Mouse (Mus musculus): ENCODE data around the gene Tmem163.

Tmem163 gene

DNA sequence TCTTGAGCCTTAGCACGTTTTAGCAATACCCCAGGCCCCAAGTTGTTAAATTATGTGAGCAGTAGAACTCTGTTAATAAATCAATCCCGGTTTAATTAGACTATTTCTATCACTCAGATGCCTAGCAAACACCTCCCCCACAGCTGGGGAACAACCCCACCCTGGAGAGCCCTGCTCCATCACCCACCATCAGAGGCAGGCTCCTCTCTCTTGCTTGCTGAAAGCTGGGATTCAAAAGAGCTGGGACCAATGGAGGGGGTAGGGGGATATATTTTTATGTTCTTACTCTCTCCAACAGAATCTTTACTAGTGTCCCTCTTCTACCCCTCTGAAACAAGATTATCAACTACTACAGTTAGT, 122.9 kb downstream of the Tmem163 start:
- no peak for DNase-seq (ENCODE audit: low spot score)

- no peak for DNase-seq (ENCODE audit: low spot score)
These were observed 123.4 kb downstream of the Tmem163 start for GRCm38 (mm10) chr1:127555822-127556485.

DNA sequence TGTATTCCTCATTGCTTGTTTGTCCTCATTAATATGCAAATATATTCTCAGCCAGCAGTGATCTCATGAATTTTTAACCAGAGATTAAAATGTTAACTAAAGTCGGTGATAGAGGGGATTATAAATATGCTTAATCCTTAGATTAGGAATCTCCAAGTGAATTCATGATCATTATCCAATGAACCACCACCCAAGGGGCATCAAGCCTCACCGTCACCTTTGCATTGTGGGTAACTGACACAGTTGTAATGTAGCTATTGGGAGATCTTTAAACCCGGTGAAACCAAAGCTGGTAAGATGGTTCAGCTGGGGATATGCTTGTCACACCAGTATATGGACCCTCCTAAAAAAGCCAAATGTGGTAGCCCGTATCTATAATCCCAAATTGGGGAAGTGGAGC, 131.3 kb downstream of the Tmem163 start:
- DNase-seq (ENCODE audit: low spot score): no peak

DNA sequence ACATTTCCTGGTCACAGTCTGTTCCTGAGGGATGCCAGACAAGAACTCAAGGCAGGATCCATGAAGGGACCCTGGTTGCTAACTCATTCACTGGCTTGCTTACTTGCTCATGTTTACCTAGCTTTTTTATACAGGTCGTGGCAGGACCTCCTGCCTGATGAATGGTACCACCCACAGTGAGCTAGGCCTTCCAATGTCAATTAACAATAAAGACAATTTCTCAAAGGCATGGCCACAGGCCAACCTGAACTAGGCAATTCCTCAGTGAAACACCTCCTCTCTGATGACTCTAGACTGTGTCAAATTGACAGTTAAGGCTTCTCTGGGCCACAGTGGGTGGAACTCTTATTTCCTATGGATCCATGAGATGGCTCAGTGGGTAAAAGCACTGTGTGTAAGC, 136.6 kb downstream of the Tmem163 start:
- DNase-seq (ENCODE audit: low spot score): no peak

- no peak for DNase-seq (ENCODE audit: low spot score)
These were observed 137.4 kb downstream of the Tmem163 start for GRCm38 (mm10) chr1:127541931-127542330.

DNA sequence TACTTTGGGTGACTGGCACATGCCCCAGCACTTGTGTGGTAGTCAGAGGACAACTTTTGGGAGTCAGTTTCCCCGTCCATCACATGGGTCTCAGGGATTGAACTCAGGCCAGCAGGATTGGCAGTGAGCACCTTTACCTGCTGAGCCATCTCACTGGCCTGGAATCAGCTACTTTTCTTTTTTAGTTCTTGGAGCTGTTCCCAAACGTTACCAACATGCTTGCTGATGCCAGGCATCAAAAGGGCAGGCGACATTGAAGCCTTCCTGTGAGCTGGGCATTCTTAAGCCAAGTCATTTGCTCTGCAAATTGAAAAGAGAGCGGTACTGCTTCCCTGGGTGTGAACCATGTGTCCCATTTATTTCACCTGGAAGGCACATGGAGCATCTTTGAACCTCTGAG, 137.8 kb downstream of the Tmem163 start:
- no peak for DNase-seq (ENCODE audit: low spot score)

GRCm38 (mm10) chr1:127537204-127538038, 141.9 kb downstream of the Tmem163 start:
- DNase-seq (ENCODE audit: low spot score): no peak

DNA sequence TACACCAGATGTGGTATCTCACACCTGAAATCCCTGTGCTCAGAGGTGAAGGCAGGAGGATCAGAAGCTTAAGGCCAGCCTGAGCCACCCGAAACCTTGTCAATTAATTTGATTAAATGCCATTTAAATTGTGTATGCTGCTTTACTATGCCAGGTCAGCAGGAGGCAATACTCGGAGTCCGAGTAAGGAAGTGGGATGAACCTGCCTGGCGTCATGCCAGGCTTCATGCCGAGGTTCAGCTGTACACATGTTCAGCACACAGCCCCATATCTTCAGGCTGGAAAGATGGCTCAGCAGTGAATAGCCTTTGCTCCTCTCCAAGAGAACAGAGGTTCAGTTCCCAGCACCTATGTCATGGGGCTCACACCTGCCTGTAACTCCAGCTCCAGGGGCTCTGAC, 142.9 kb downstream of the Tmem163 start:
- DNase-seq (ENCODE audit: low spot score): no peak

GRCm38 (mm10) chr1:127531723-127532122, 147.6 kb downstream of the Tmem163 start:
- DNase-seq (ENCODE audit: low spot score): no peak

GRCm38 (mm10) chr1:127530849-127531580, 148.3 kb downstream of the Tmem163 start:
- DNase-seq (ENCODE audit: low spot score): no peak

DNA sequence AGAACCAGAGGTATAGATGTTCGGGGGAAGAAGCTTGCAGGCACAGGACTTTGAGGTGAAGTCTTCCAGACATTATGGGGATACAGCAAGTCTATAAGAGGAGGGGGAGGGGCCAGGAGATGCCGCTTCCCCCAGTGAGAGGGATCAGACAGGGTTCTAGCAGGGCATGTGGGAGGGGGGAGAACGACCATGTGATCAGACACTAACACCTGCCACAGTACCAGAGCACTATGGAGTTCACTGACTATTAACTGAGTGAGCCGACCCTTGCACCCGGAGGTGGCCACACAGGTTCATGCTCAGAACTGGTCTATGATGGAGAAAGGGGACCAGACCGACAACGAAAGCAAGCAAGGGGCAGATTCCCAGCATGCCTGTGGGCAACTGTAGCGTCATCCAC, 156.0 kb downstream of the Tmem163 start:
- DNase-seq (ENCODE audit: low spot score): no peak

DNA sequence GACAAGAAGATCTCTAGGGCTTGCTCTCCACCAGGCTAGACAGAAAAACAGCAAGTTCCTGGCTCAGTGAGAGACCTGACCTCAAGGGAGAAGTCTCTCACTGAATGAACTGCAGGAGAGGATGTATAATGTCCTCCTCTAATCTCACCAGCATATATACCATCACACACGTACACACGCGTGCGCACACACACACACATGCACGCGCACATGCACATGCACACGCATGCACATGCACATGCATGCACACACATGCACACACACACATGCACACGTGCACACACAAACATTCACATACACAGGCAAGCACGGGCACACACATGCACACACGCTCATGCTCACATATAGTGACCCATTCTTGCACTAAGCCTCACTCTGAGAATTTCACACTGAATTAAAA, 164.5 kb downstream of the Tmem163 start:
- no peak for DNase-seq (ENCODE audit: low spot score)

GRCm38 (mm10) chr1:127514479-127514878, 164.9 kb downstream of the Tmem163 start:
- no peak for DNase-seq (ENCODE audit: low spot score)

DNA sequence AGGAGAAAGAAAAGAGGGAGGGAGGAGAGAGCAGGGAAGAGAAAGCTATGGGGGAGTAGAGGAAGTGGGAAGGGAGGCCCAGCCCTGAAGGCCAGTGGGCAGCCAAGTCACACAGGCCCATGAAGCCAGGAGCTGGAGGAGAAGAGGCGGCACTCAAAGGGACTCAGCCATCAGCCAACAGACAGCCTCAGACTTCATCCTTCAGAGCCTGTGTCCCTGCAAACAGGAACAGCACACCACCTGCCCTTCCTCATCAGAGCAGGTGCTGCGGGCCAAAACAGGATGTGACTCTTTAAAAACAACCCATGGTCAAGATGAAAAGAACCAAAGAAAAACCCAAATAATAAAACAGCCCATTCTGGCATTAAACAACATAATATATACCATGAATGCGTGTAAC, 165.7 kb downstream of the Tmem163 start:
- no peak for DNase-seq (ENCODE audit: low spot score)

DNA sequence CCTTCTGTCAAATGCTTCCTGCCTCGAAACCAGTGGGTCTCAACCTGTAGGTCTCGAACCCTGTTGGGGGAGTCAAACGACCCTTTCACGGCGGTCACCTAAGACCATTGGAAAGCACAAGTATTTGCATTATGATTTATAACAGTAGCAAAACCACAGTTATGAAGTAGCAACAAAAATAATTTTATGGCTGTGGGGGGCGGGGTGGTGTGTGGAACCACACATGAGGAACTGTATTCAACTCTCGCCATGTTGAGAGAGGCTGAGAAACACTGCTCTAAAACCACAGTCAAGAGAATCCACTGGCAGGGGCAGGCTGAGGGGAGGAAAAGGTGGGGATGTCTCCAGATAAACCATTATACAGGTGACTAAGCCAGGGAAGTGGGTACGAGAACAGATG, 166.2 kb downstream of the Tmem163 start:
- no peak for DNase-seq (ENCODE audit: low spot score)

- no peak for DNase-seq (ENCODE audit: low spot score)
These were observed 166.6 kb downstream of the Tmem163 start for GRCm38 (mm10) chr1:127512709-127513108.

GRCm38 (mm10) chr1:127511362-127511761, 168.0 kb downstream of the Tmem163 start:
- no peak for DNase-seq (ENCODE audit: low spot score)

DNA sequence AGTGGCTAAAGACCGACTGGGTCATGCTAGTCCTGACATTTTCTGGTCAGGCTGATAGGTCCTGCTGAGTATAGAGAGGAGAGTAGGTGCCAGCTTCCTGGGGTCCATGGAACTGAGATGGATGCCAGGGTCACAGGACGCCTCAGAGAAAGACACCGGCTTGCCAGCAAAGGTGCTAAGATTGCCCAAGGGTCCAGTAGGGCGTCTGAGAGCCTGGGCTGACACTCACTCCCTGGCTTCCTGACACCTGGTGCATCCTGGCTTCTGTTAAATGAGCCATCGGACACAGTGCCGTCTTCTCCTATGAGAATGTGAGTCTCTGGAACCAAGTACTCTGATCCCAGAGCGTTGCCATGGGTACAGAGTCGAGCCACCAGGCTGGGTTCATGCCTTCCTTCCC, 170.4 kb downstream of the Tmem163 start:
- no peak for DNase-seq (ENCODE audit: low spot score)

- no peak for DNase-seq (ENCODE audit: low spot score)
These were observed 171.1 kb downstream of the Tmem163 start for GRCm38 (mm10) chr1:127508067-127508739.

DNA sequence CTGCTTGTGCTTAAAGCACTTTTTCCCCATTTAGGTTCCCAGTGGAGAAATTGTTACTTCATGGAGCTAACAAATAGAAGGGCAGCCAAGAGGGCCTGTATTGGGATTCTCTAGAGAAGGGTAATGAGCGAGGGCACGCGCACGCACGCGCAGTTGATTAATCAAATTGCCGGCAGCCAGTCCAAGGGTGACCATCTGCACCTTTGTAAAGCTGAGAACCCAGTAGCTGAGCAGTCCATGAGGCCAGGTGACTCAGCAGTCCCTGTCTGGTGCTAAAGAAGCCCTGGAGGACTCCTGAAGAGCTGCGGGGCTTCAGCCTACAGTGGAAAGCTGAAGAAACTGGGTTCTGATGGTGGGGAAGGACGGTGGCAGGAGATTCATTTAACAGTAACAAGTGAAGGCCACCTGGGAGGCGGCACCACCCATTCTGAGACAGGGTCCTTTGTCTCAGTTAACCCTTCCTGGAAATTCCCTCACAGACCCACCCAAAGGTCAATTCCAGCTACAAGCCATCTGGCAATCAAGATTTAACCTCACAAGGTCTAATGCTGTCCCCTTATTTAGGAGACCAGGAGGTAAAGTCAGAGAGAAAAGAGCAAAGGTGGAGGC, 172.2 kb downstream of the Tmem163 start:
- DNase-seq (ENCODE audit: low spot score): no peak

- DNase-seq (ENCODE audit: low spot score): no peak
These were observed 178.6 kb downstream of the Tmem163 start for GRCm38 (mm10) chr1:127500701-127501100.

DNA sequence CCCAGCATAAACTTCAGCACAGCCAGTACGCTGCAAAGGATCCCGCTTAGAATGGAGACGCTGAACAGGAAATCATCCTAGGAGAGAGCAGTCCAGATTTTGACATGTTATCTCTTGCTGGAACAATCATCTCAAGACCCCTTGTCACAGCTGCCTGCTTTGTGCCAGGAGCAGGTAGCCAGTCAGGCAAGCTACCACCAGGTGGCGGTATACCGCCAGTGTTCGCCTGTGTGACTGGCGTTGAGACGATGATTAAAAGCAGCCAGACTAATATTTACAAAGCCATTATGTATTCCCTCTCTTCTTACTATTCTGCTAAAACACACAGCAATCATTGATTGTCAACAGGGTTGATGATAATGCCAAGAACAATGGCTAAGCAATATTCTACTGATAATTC, 179.1 kb downstream of the Tmem163 start:
- DNase-seq (ENCODE audit: low spot score): peak; percentile 14
